Mouse (Mus musculus) forebrain, embryonic 10.5 days (tissue): ENCODE data around the gene Psmc1. TPM values are rescaled to one million over a fixed set of nuclear protein-coding genes. Genes with fewer than 3 reads are reported as not detected.

Experiments
- DNase-seq: peaks from one replicate; pipeline ENCODE4 v3.0.0-alpha.2; 2017; ENCODE audit warnings: low spot score; ENCODE audit errors: extremely low spot score
- H3K27ac ChIP-seq: fragments of 300-500 bp; sonication (generic); 2 replicates; pipeline ENCODE4 v1.5.1; 2016; ENCODE audit warnings: mild to moderate bottlenecking
- H3K27me3 ChIP-seq: fragments of 300-500 bp; sonication (generic); 2 replicates; pipeline ENCODE4 v1.6.1; 2016; ENCODE audit warnings: mild to moderate bottlenecking; ENCODE audit not compliant: poor library complexity, severe bottlenecking
- H3K36me3 ChIP-seq: fragments of 300-500 bp; sonication (generic); replicated peaks from 2 replicates; pipeline ENCODE4 v1.6.1; 2016; ENCODE audit warnings: mild to moderate bottlenecking, moderate library complexity
- H3K4me1 ChIP-seq: fragments of 300-500 bp; sonication (generic); 2 replicates; pipeline ENCODE4 v1.6.1; 2016
- H3K4me3 ChIP-seq: fragments of 300-500 bp; sonication (generic); 2 replicates; pipeline ENCODE4 v1.5.1; 2016; ENCODE audit warnings: mild to moderate bottlenecking, moderate library complexity
- H3K9me3 ChIP-seq: fragments of 300-500 bp; sonication (generic); 2 replicates; pipeline ENCODE4 v1.6.1; 2016; ENCODE audit warnings: mild to moderate bottlenecking, moderate library complexity
- WGBS: fragments of 180-500 bp; shearing (Covaris S2); methylation state at CpG from one replicate; pipeline ENCODE4 v1.1.7; 2016; 5-methylcytosine and 5-hydroxymethylcytosine counted together
- polyA plus RNA-seq: library from polyadenylated mRNA; unstranded; fragments of >200 nt; fragmentation: Nextera tagmentation; extraction: Ambion mirVana; gene quantifications from 2 replicates; pipeline ENCODE4 v1.2.1, GENCODE M21; 2016

Psmc1 gene
- polyA plus RNA-seq, 1 experiment from 2014 or later: 414 TPM

DNA sequence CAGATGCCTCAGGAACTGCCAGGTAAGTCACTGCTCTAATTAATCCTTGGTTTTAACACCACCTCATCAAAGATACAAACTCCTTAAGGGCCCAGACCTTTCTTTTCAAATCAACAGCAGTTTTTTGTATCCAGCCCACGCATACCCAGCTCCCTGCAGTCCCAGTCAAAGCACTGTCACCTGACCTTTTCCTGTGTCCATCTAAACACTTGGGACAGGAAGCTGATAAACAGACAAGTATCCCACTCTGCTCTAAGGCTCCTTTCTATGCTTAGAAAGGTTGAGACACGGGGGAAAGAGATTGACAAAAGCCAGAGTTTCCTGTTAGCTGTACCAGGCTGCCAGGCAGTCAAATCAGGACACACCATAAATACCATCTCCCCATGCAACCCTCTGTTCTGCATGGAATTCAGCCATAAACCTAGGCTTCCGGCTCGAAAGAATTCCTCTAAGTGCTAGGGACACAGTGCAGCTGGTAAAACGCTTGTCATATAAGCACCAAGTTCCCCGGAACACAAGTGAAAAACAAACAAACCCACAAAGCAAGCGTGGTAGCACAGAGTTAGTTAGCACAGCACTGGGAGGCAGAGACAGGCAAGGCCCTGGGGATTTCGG lies 18.0 kb downstream of the Psmc1 start:
- no peak for DNase-seq
- 86% methylated on average over 8 of the region's 8 CpGs for WGBS
- Histone ChIP-seq H3K36me3 (peaks cover 99% of the 10 kb centered on the region), H3K4me3 (no peak overlapping the region), H3K27me3 (no peaks in the 10 kb centered on the region), H3K27ac (no peak overlapping the region), H3K4me1 (no peaks in the 10 kb centered on the region), H3K9me3 (no peaks in the 10 kb centered on the region)

DNA sequence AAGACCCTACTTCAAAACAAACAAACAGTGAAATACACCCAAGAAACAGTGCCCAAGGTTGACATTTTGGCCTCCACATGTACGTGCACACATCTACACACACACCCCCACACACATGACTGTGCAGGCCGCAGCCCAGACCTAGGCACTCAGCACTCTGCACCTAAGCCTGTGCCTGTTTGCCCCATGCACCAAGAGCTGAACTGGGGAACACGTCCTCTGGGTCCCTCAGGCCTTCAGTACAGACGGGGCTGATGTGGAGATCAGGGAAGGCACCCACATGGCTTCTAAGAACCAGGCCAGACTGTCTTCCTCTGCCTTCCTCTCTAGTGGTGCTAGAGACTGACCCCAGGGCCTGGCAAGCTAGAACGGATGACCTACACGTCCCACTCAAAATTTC lies 18.6 kb downstream of the Psmc1 start:
- H3K27ac ChIP-seq: no peak overlapping the region
- WGBS: 83% methylated on average over 6 of the region's 6 CpGs
- peaks cover 99% of the 10 kb centered on the region for H3K36me3 ChIP-seq
- H3K9me3 ChIP-seq: no peaks in the 10 kb centered on the region
- no peaks in the 10 kb centered on the region for H3K4me1 ChIP-seq
- no peak overlapping the region for H3K4me3 ChIP-seq
- H3K27me3 ChIP-seq: no peaks in the 10 kb centered on the region
- DNase-seq: no peak

DNA sequence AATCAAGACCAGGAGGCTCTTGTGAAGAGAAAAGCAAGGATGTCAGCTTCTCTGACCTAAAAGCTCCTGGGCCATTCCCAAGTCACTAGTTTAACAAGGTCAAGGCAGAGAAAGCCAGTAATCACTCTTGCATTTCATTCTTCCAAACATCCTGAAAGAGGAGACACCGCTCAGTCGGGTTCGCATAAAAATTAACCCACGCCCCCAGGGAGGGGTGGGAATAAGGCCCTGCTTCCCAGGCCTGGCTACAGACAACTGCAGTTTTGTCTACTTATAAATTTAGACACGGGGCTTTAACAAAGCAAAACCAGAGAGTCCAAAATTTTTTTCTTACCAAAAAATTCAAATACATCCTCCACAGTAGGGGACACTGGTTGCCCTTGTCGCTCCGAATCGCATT lies 19.0 kb downstream of the Psmc1 start:
- Histone ChIP-seq H3K27ac (no peak overlapping the region), H3K4me3 (no peak overlapping the region), H3K36me3 (peaks cover 99% of the 10 kb centered on the region), H3K9me3 (no peaks in the 10 kb centered on the region), H3K4me1 (no peaks in the 10 kb centered on the region), H3K27me3 (no peaks in the 10 kb centered on the region)
- WGBS: 91% methylated on average over 8 of the region's 8 CpGs
- no peak for DNase-seq

DNA sequence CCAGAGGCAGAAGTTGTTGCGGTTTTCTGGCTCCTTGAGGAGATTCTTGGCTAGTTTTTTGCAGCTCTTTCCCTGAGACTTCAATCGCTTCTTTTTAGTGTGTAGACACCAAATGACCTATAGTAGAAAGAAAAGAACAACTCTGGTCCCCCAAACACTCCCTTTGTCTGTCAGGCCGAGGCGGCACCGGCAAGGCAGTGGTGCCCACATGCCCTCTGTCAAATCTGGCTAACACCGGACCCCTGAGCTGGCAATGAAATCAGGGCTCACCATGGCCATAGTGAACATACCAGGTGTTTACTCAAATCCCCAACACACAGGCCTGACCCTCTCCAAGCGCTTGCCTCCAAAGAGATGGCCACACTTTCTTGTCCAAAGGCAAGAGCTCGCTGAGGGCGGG lies 21.2 kb downstream of the Psmc1 start:
- no peak for DNase-seq
- H3K27ac ChIP-seq: no peak overlapping the region
- no peaks in the 10 kb centered on the region for H3K9me3 ChIP-seq
- no peaks in the 10 kb centered on the region for H3K4me1 ChIP-seq
- no peak overlapping the region for H3K4me3 ChIP-seq
- peaks cover 95% of the 10 kb centered on the region for H3K36me3 ChIP-seq
- no peaks in the 10 kb centered on the region for H3K27me3 ChIP-seq
- 92% methylated on average over 9 of the region's 9 CpGs for WGBS

DNA sequence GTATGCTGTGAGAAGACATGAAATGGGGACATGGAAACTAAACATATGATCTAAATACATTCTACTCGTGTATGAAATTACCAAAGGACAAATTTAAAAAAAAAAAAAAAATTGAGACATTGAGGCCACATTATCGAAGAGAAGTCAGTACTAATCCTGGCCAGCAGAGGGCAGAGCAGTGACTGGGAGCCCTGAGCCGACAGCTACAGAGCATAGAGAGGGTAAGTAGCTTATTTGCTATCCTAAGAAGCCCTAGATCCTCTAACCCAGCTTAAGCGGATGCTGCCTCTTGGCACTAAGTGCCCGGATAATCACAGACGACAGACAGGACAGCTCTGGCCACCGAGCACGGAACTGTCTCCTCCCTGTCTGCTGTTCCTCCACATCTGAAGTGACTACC lies 21.7 kb downstream of the Psmc1 start:
- DNase-seq: peak; percentile 73
- no peaks in the 10 kb centered on the region for H3K27me3 ChIP-seq
- no peaks in the 10 kb centered on the region for H3K9me3 ChIP-seq
- H3K4me3 ChIP-seq: no peak overlapping the region
- WGBS: 56% methylated on average over 8 of the region's 8 CpGs
- no peak overlapping the region for H3K27ac ChIP-seq
- no peaks in the 10 kb centered on the region for H3K4me1 ChIP-seq
- peaks cover 95% of the 10 kb centered on the region for H3K36me3 ChIP-seq

DNA sequence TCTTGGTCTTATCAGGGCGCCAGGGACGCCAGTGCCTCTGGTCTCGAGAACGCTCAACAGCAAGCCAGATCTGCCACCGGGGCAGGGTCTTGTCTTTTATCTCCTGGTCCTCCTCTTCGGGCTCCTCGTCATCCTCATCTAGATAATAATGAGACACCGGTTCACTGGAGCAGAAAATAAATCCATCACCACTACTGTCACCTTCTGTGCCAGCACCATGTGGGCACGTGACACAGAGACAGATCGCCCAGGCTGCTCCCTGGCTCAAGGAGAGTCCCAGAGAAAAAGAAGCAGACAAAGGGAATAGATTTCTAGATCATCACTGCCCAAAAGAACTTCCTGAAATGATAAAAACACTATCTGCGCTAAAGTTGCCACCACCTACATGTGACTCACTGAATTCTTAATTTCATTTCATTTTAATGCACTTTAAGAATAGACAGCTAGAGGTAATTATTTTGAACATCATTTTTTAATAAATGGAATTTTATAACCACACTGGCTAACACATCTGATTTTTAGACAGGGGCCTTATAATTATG lies 24.5 kb downstream of the Psmc1 start:
- H3K4me3 ChIP-seq: no peak overlapping the region
- no peaks in the 10 kb centered on the region for H3K27me3 ChIP-seq
- H3K9me3 ChIP-seq: no peaks in the 10 kb centered on the region
- WGBS: 92% methylated on average over 11 of the region's 11 CpGs
- H3K4me1 ChIP-seq: no peaks in the 10 kb centered on the region
- H3K27ac ChIP-seq: no peak overlapping the region
- DNase-seq: no peak
- H3K36me3 ChIP-seq: peaks cover 93% of the 10 kb centered on the region

DNA sequence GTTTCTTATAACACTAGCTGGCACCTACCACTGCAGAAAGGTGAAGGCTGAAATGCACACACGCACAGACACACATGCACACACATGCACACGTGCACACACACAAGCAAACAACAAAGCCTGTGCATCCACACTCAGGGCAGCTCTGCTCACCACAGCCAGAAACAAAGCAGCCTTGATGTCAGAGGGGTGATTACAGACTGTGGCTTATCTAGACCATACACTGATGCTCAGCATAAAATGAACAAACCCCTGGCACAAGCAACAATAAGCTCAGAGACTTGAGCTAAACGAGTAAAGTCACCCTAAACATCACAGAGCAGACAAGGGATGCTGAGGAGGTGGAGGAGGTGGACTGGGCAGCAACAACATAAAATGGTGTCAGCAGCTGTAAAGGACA lies 25.2 kb downstream of the Psmc1 start:
- Histone ChIP-seq H3K27ac (no peak overlapping the region), H3K9me3 (no peaks in the 10 kb centered on the region), H3K4me3 (no peak overlapping the region), H3K27me3 (no peaks in the 10 kb centered on the region), H3K36me3 (peaks cover 93% of the 10 kb centered on the region), H3K4me1 (no peaks in the 10 kb centered on the region)
- DNase-seq: no peak
- 93% methylated on average over 3 of the region's 3 CpGs for WGBS

DNA sequence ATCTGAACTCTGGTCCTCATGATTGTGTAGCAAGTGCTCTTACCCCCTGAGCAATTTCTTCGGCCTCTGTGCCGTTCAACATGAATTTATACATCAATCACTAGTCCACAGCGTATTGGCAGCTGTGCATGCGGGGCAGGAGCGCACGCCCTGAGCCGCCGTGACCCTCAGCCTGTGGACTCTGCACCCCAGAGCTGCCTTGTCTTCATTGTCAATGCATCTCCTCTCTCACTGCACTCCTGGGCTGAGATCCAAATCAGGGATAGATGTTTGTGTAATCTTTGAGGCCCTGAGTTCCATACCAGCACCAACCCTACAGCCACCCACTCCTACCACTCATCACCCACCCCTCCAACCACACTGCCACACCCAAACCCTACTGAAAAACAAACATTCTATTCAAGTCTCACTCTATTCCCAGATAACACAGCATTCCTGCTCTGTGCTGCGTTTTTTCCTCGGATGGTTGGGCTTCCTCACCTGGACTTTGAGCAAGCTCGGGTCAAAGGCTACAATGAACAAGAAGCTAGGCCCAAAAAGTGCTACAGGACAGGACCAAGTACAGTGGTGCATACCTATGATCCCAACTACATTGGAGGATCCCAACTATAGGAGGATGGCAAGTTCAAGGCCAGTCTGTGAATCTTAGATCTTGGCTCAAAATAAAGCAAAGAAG lies 33.0 kb downstream of the Psmc1 start:
- H3K36me3 ChIP-seq: peaks cover 99% of the 10 kb centered on the region
- no peak overlapping the region for H3K4me3 ChIP-seq
- 95% methylated on average over 11 of the region's 11 CpGs for WGBS
- H3K9me3 ChIP-seq: no peaks in the 10 kb centered on the region
- DNase-seq: no peak
- no peaks in the 10 kb centered on the region for H3K4me1 ChIP-seq
- H3K27me3 ChIP-seq: no peaks in the 10 kb centered on the region
- H3K27ac ChIP-seq: no peak overlapping the region

DNA sequence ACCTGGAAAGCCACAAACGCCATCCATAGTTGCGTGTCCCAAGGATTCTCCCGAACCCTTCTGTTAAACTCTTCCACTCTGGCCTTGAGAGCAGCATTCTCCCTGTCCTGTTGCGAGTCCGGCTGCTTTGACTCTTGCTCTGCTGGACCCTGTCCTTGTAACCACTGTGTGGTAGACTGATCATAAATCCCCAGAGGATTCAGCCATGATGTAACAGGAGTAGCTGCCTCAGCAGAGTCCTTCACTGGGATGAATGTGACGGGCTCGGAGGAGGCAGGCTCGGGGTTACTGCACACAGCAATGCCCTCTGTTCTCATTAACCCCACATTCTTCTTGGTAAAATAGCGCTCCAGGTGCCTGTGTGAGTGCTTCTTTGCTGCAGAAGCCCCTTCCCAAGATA lies 33.8 kb downstream of the Psmc1 start:
- Histone ChIP-seq H3K4me3 (no peak overlapping the region), H3K36me3 (peaks cover 97% of the 10 kb centered on the region), H3K27ac (no peak overlapping the region), H3K4me1 (no peaks in the 10 kb centered on the region), H3K9me3 (no peaks in the 10 kb centered on the region), H3K27me3 (no peaks in the 10 kb centered on the region)
- DNase-seq: no peak
- WGBS: 92% methylated on average over 9 of the region's 9 CpGs

DNA sequence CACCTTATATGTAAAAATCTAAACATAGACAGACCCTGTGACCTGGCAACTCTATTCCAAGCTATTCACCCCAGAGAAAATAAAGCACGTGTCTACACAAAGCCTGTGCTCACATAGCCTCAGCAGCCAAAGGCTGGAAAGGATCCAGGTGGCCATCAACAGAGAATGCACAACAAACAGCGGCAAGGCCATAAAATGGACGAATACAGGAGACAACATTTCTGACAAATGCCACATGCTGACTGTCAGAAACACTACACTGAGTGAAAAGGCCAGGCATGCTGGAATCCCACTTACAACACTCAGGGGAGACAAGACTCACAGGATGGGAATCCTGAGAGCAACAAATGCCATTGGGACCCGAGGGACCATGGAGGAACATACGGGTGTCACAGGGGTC lies 34.3 kb downstream of the Psmc1 start:
- H3K27me3 ChIP-seq: no peaks in the 10 kb centered on the region
- no peak overlapping the region for H3K4me3 ChIP-seq
- 94% methylated on average over 5 of the region's 5 CpGs for WGBS
- peaks cover 97% of the 10 kb centered on the region for H3K36me3 ChIP-seq
- no peak for DNase-seq
- no peak overlapping the region for H3K27ac ChIP-seq
- H3K4me1 ChIP-seq: no peaks in the 10 kb centered on the region
- no peaks in the 10 kb centered on the region for H3K9me3 ChIP-seq

DNA sequence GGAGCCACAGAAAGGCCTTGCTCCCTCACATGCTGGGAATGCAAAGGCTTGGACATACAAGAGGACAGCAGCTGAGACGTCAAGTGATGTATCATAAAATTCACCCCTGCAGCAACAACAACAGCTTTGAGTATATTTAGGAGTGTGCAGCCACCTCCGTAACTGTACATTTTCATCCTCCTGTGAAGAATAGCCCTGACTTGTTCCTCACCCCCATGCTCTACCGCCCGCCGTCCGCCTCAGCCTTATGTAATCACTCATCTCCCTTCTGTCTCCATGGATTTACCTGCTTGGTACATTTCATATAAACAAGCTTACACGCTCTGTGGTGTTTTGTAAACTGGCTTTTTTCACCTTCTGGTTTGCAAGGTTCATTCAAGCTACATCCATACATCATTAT lies 42.5 kb downstream of the Psmc1 start:
- H3K9me3 ChIP-seq: no peaks in the 10 kb centered on the region
- DNase-seq: no peak
- H3K4me3 ChIP-seq: no peak overlapping the region
- H3K36me3 ChIP-seq: peaks cover 44% of the 10 kb centered on the region
- WGBS: 98% methylated on average over 7 of the region's 7 CpGs
- no peaks in the 10 kb centered on the region for H3K27me3 ChIP-seq
- no peak overlapping the region for H3K27ac ChIP-seq
- H3K4me1 ChIP-seq: no peaks in the 10 kb centered on the region

DNA sequence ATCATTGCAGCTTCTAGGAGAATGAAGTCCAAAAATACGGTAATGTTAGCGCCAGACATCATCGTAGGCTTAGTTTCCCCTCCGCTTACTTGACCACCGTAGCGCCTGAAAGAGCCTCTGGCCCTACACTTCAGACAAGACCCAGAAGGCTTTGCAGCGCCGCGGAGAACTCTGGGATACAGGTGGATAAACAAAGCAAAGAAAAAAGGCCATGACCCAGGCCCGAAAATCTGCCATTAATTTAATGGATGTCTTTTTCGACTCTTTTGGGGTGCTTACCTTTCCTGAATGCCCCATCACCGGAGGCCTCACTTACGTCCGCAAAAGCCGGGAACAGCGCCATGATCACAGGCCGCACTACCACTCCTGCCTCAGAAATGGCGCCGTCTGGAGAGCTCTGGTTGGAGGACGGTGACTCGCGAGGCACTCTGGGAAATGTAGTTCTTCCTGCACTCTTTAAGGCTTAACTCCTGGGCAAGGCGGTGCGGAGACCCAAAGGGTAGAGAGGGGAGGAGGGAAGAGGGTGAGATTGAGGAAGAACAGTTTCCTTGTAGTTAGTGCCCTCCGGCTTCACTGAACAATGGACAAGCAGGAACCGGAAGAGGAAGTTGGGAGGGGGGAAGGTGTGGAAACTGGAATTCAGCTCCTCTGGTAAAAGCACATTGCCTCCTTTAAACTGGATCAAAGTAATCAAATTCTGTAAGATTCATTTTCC lies 49.5 kb downstream of the Psmc1 start, which contains the start of gene Nrde2:
Gene Nrde2, minus strand, starts transcription at position 393 of the 715 bp plus-strand sequence.
- Histone ChIP-seq H3K36me3 (0 out of 2 replicates have a peak, but pooled peaks cover 7% of the 10 kb centered on the region), H3K4me3 (peak within 1 kb of the TSS; percentile 61), H3K27me3 (no peaks in the 10 kb centered on the region), H3K9me3 (no peaks in the 10 kb centered on the region), H3K4me1 (peaks cover 18% of the 10 kb centered on the region), H3K27ac (peak within 1 kb of the TSS; percentile 93)
- peak; percentile 91 for DNase-seq
- under 1% methylated on average over 26 of the region's 26 CpGs for WGBS

DNA sequence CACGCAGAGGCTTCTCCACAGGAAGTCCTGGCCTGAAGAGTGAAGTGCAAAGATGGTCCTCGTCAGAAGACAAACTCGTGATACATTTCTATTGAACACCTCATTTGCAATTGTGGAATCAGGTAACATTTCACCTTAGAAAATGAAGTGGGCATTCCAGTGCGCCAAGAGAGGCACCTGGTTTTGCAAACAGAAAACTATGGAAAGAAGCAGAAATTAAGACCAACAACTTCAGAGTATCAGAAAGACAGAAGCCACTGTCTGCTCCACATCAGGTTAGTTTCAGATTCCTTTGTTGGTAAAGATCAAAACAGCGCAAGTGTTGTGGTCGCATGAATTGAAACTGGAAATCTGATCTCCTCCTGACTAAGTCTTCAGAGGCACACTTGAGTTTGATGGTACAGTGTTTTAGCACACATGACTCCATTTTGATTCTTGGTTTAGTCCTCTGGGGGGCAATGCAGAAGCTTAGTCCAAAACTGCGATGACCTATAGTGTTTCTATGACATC lies 55.1 kb downstream of the Psmc1 start:
- WGBS: 82% methylated on average over 7 of the region's 7 CpGs
- H3K27me3 ChIP-seq: no peaks in the 10 kb centered on the region
- H3K4me3 ChIP-seq: no peak overlapping the region
- no peak for DNase-seq
- no peak overlapping the region for H3K27ac ChIP-seq
- H3K36me3 ChIP-seq: no peaks in the 10 kb centered on the region
- peaks cover 15% of the 10 kb centered on the region for H3K4me1 ChIP-seq
- no peaks in the 10 kb centered on the region for H3K9me3 ChIP-seq
